Mouse (Mus musculus): ENCODE measurements at regions not wholly inside any gene's neighbourhood (a gene's known extent, or its start where the extent isn't known, plus 50 kb on each side); places are given as distances from the start of the nearest gene placed in this dataset.

DNA sequence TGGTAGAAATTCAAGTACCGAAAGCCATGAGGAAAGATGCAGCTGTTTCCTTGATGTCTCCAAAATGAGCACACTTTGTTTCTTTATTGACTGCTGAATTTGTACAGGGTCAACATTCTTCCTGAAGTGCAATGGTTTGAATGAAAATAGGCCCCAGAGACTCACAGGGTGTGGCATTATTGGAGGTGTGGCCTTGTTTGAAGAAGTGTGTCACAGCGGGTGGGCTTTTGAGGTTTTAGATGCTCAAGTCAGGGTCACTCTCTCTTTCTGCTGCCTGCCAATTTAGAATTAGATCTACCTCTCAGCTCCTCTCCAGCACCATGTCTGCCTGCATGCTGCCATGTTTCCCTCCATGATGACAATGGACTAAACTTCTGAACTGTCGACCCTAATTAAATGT is 227.2 kb upstream of the Mpped2 start:
- H3K4me1 ChIP-seq (ENCODE audit: control insufficient read depth in 1 of 2, insufficient read depth in 2 of 2, low read length in 2 of 2): no peaks in the 10 kb centered on the region
- H3K27ac ChIP-seq (ENCODE audit: control insufficient read depth, low read depth, low read length): no peak overlapping the region
- no peak for DNase-seq (ENCODE audit: low read depth, low spot score)
- H3K27me3 ChIP-seq (ENCODE audit: control insufficient read depth in 1 of 2, insufficient read depth in 2 of 2, low read length in 2 of 2): no peaks in the 10 kb centered on the region
- TF ChIP-seq SIN3A (IDR thresholded peaks at IDR 0.05; ENCODE audit: low read length) (no peak), HCFC1 (IDR thresholded peaks at IDR 0.05; ENCODE audit: low read depth, low read length) (no peak), ELF1 (IDR thresholded peaks at IDR 0.05; ENCODE audit: low read depth, low read length) (no peak), USF2 (IDR thresholded peaks at IDR 0.05; ENCODE audit: borderline replicate concordance in 1 of 2, insufficient read depth in 1 of 2, low read depth in 1 of 2, low read length in 2 of 2) (no peak), ZKSCAN1 (IDR thresholded peaks at IDR 0.05; ENCODE audit: low read depth, low read length) (no peak), BHLHE40 (IDR thresholded peaks at IDR 0.05; ENCODE audit: borderline replicate concordance, low read depth, low read length) (no peak), RAD21 (IDR thresholded peaks at IDR 0.05; ENCODE audit: low read depth, low read length) (no peak), CHD1 (IDR thresholded peaks at IDR 0.05; ENCODE audit: low read depth, low read length) (no peak), ZMIZ1 (IDR thresholded peaks at IDR 0.05; ENCODE audit: low read depth, low read length) (no peak), MAZ (IDR thresholded peaks at IDR 0.05; ENCODE audit: low read depth, low read length) (no peak)
- no peaks in the 10 kb centered on the region for H3K36me3 ChIP-seq (ENCODE audit: control insufficient read depth in 1 of 2, insufficient read depth in 2 of 2, low read length in 2 of 2)
- H3K79me2 ChIP-seq (ENCODE audit: control insufficient read depth, insufficient read depth, low read length, poor library complexity): no peaks in the 10 kb centered on the region
- H3K4me3 ChIP-seq (ENCODE audit: control insufficient read depth in 1 of 2, insufficient read depth in 1 of 2, low read depth in 2 of 2, low read length in 2 of 2): no peak overlapping the region
- no peak overlapping the region for H3K9ac ChIP-seq (ENCODE audit: control insufficient read depth, low read depth, low read length, poor library complexity, severe bottlenecking)
- no peaks in the 10 kb centered on the region for H3K9me3 ChIP-seq (replicated peaks; ENCODE audit: insufficient read depth, low read length)

DNA sequence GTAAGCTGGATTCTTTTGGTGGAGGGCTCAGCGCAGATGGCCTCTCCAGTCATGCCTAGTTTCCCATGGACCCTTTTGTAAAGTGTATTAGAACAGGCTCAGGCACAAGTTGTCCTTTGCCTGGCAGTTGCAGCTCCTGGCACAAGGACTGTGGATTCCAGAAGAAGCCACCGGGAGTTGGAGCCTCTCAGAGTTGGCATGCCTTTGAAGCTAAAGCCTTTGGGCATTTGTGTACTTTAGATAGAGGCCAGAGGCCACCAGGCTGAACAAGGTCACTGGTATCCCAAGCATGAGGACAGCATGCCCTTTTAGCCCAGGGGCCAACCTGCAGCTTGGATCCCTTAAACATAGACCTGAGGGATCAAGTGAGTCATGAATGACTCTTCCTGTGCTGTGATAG is 223.9 kb upstream of the Mpped2 start:
- H3K36me3 ChIP-seq (ENCODE audit: control insufficient read depth in 1 of 2, insufficient read depth in 2 of 2, low read length in 2 of 2): no peaks in the 10 kb centered on the region
- H3K27ac ChIP-seq (ENCODE audit: control insufficient read depth, low read depth, low read length): no peak overlapping the region
- no peak overlapping the region for H3K9ac ChIP-seq (ENCODE audit: control insufficient read depth, low read depth, low read length, poor library complexity, severe bottlenecking)
- H3K4me3 ChIP-seq (ENCODE audit: control insufficient read depth in 1 of 2, insufficient read depth in 1 of 2, low read depth in 2 of 2, low read length in 2 of 2): no peak overlapping the region
- H3K9me3 ChIP-seq (replicated peaks; ENCODE audit: insufficient read depth, low read length): no peaks in the 10 kb centered on the region
- TF ChIP-seq MAX (IDR thresholded peaks at IDR 0.05; ENCODE audit: low read length): no peak
- TF ChIP-seq KAT2A (conservative IDR thresholded peaks at IDR 0.05; ENCODE audit: low read depth, low read length): no peak
- TF ChIP-seq ZKSCAN1 (IDR thresholded peaks at IDR 0.05; ENCODE audit: low read depth, low read length): no peak
- H3K27me3 ChIP-seq (ENCODE audit: control insufficient read depth in 1 of 2, insufficient read depth in 2 of 2, low read length in 2 of 2): no peaks in the 10 kb centered on the region; a peak in 1 of 4 replicates
- no peak for DNase-seq (ENCODE audit: low read depth, low spot score)
- H3K79me2 ChIP-seq (ENCODE audit: control insufficient read depth, insufficient read depth, low read length, poor library complexity): no peaks in the 10 kb centered on the region
- no peaks in the 10 kb centered on the region for H3K4me1 ChIP-seq (ENCODE audit: control insufficient read depth in 1 of 2, insufficient read depth in 2 of 2, low read length in 2 of 2)

- no peak for TF ChIP-seq USF2 (IDR thresholded peaks at IDR 0.05; ENCODE audit: borderline replicate concordance in 1 of 2, insufficient read depth in 1 of 2, low read depth in 1 of 2, low read length in 2 of 2)
- TF ChIP-seq MEF2A (IDR thresholded peaks at IDR 0.05; ENCODE audit: extremely low read depth, insufficient replicate concordance, low read depth, low read length, poor library complexity, severe bottlenecking): no peak
- TF ChIP-seq ZC3H11A (IDR thresholded peaks at IDR 0.05; ENCODE audit: low read depth, low read length): no peak
- TF ChIP-seq E2F4 (IDR thresholded peaks at IDR 0.05; ENCODE audit: borderline replicate concordance, low read depth, low read length): no peak
- no peak for TF ChIP-seq ETS1 (IDR thresholded peaks at IDR 0.05; ENCODE audit: low read depth, low read length)
- TF ChIP-seq NRF1 (IDR thresholded peaks at IDR 0.05; ENCODE audit: insufficient read depth, low read depth, low read length, poor library complexity, severe bottlenecking): no peak
- TF ChIP-seq SMC3 (IDR thresholded peaks at IDR 0.05; ENCODE audit: low read depth, low read length): no peak
- no peak for TF ChIP-seq UBTF (IDR thresholded peaks at IDR 0.05; ENCODE audit: borderline replicate concordance, insufficient read depth, low read depth, low read length)
- no peak for TF ChIP-seq MAZ (IDR thresholded peaks at IDR 0.05; ENCODE audit: low read depth, low read length)
- no peak for TF ChIP-seq TCF12 (IDR thresholded peaks at IDR 0.05; ENCODE audit: low read depth, low read length)
- no peak for TF ChIP-seq ZNF384 (IDR thresholded peaks at IDR 0.05; ENCODE audit: low read depth, low read length)
- H3K4me1 ChIP-seq (ENCODE audit: control insufficient read depth in 1 of 2, insufficient read depth in 2 of 2, low read length in 2 of 2): no peaks in the 10 kb centered on the region
- H3K27me3 ChIP-seq (ENCODE audit: control insufficient read depth in 1 of 2, insufficient read depth in 2 of 2, low read length in 2 of 2): no peaks in the 10 kb centered on the region; a peak in 1 of 4 replicates
- no peak for DNase-seq (ENCODE audit: low read depth, low spot score)
- no peaks in the 10 kb centered on the region for H3K9me3 ChIP-seq (replicated peaks; ENCODE audit: insufficient read depth, low read length)
- no peak overlapping the region for H3K4me3 ChIP-seq (ENCODE audit: control insufficient read depth in 1 of 2, insufficient read depth in 1 of 2, low read depth in 2 of 2, low read length in 2 of 2)
- no peaks in the 10 kb centered on the region for H3K79me2 ChIP-seq (ENCODE audit: control insufficient read depth, insufficient read depth, low read length, poor library complexity)
- H3K9ac ChIP-seq (ENCODE audit: control insufficient read depth, low read depth, low read length, poor library complexity, severe bottlenecking): no peak overlapping the region
- no peak overlapping the region for H3K27ac ChIP-seq (ENCODE audit: control insufficient read depth, low read depth, low read length)
- no peaks in the 10 kb centered on the region for H3K36me3 ChIP-seq (ENCODE audit: control insufficient read depth in 1 of 2, insufficient read depth in 2 of 2, low read length in 2 of 2)
These were observed 219.6 kb upstream of the Mpped2 start for GRCm38 (mm10) chr2:106473458-106473857.
